Mouse (Mus musculus) ovary, adult 18-20 months (tissue): ENCODE results near the gene A430078G23Rik.

Source experiments
- DNase-seq: peaks from one replicate; pipeline ENCODE4 v3.0.0; 2022; ENCODE audit warnings: low spot score, mixed read lengths

A430078G23Rik gene

GRCm38 (mm10) chr8:3348142-3348823 is 4.9 kb upstream of the A430078G23Rik start:
- no peak for DNase-seq

GRCm38 (mm10) chr8:3350747-3351146 is 2.5 kb upstream of the A430078G23Rik start:
- DNase-seq: no peak

GRCm38 (mm10) chr8:3352715-3353114 is 500 bp upstream of the A430078G23Rik start:
- no peak for DNase-seq

- no peak for DNase-seq
Observed at GRCm38 (mm10) chr8:3353811-3354442, 712 bp downstream of the A430078G23Rik start.

- DNase-seq: no peak
Observed at GRCm38 (mm10) chr8:3354443-3354812, 1.2 kb downstream of the A430078G23Rik start.

- DNase-seq: no peak
Observed at GRCm38 (mm10) chr8:3355586-3355985, 2.4 kb downstream of the A430078G23Rik start.

GRCm38 (mm10) chr8:3358060-3358459 is 4.8 kb downstream of the A430078G23Rik start:
- DNase-seq: peak; percentile 31

DNA sequence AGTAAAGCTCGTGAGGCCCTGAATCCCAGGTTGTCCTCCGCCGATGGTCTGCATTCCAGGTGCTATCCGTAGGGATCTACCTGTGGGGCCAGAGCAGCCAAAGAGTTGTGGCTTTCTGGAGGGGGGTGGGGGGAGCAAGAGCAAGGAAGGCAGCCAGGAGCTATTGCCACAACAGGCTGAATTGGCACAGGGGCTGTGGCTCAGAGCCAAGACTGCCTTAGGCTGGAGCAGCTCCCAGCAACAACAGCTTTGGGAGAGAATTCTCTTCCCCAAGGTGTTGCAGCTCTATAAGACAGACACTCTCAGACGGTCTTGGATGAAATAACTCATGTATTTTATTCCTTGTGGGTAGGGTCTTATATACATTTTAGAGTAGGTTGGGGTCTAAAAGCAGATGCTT is 13.9 kb downstream of the A430078G23Rik start:
- DNase-seq: no peak

DNA sequence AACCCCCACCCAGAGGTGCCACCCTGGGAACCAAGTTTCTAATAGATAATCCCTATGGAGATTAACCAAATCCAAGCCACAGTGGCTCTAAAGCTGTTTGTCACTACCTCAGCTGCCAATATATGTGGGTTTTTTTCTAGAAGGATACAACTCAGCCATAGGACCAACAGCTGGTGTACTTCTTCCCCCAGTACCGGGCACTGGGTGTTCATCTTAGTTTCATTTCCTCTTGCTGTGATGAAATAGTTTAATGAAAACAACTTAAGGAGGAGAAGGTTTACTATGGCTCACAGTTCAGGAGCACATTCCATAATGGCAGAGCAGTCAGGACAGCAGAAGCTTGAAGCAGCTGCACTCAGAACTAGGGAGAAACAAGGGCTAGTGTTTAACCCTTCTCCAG is 14.9 kb downstream of the A430078G23Rik start:
- no peak for DNase-seq

DNA sequence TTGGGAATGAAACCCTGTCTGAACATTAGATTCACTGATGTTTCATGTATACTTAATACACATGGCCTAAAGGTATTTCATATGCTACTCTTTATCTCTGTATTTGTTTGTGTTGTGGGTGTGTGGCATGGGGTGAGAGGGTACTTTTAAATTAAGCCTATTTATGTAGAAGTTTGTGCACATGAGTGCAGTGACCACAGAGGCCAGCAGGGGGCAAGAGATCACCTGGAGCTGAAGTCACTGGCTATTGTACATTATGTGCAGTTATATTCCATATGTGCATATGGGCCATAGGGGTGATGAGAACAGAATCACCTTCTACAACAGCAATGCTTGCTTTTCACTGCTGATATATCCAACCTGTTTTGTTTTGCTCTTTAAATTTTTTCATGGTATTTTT is 22.5 kb downstream of the A430078G23Rik start:
- no peak for DNase-seq

DNA sequence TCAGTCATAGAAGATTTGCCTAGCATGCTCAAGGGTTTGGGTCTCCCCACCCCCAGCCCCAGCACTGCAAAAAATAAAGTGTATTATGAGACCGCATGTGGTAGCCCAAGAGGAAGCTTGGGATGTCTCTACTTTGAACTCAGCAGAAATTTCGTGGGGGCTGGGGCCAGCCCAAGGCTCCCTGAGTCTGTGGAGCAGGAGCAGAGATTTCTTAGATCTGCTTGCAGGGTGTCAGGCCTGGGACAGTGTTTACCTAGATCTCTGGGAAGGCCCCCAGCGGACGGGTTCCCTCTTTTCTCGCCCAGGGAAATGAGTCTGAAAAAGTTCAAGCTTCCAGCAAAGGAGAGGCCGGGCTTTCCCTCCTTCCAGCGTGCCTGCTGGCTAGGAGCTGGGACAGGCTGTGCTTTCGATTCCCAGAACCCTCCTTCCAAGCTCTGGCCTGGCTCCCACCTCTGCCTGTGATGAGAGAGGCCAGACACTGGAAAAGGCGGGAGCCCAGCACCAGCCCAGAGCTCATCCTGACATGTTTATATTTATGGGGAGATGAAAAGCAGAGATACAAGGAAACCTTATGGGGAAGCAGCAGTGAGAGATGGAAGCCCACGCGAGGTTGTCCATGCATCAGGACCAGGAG is 23.5 kb downstream of the A430078G23Rik start:
- peak; percentile 31 for DNase-seq

GRCm38 (mm10) chr8:3387286-3387685 is 34.1 kb downstream of the A430078G23Rik start:
- peak; percentile 19 for DNase-seq

DNA sequence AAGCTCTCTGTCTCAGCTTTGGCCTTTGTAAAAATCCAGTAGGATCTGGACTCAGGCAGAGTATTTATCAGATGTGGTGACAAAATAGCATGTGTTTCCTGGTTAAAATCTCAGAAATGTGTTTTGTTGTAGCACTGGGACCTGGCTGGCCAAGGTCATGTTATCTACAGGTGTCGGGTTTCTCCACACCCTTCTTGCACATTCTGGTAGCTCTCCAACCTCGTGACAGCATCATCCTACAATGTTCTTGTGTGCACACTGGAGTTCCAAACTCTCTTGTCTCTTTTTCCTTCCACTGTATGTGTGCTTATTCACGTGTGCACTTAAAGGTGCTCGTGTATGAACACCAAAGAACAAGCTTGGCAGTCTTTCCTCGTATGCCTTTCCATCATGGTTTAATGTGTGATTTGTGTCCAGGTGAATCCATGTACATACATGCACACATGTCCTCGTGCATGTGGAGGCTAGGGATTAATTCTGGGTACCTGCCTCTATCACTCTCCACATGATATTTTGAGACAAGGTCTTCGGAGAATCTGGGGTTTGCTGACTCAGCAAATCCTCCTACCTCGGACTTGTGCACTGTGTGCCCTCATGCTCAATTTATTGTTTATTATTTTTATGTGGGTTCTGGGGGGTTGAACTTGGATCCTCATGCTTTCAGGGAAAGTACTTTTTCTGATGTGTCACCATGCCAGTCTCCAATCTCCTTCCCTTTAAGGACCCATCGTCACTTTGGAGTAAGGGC is 35.5 kb downstream of the A430078G23Rik start:
- no peak for DNase-seq

DNA sequence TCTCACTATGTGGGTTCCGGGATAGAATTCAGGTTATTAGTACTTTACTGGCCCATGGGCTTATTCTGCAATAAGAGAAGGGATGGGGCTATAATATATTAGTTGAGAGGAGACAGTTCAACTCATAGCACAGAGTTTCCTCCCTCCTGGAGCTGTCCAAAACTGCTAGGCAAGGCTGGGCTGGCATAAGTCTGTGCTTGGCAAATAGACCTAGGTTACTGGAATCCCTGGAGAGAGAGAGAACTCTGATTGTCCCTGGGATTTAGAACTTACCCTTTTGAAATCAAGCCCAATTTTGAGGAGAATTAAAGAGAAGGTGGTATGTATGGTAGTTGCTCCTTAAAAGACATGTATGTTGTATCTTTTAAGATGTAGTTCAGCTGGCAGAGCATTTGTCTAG is 36.3 kb downstream of the A430078G23Rik start:
- no peak for DNase-seq

DNA sequence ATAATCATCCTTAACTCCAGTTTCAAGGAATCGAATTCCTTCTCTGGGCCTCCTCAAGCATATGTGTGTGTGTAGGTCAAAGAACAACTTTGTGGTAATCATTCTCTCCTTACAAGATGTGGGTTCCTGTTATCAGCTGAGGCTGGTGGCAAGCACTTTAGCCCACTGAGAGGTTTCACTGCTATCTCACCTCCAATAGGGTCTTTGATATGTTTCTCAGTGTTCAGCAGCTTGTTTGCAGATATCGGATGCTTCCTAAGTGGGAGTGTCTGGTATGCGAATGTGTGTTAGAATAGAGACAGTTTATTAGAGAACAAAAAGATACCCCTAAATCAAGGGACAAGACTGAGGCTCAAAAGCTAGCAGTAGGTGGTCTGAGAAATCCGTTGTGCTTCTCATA is 39.1 kb downstream of the A430078G23Rik start:
- no peak for DNase-seq

DNA sequence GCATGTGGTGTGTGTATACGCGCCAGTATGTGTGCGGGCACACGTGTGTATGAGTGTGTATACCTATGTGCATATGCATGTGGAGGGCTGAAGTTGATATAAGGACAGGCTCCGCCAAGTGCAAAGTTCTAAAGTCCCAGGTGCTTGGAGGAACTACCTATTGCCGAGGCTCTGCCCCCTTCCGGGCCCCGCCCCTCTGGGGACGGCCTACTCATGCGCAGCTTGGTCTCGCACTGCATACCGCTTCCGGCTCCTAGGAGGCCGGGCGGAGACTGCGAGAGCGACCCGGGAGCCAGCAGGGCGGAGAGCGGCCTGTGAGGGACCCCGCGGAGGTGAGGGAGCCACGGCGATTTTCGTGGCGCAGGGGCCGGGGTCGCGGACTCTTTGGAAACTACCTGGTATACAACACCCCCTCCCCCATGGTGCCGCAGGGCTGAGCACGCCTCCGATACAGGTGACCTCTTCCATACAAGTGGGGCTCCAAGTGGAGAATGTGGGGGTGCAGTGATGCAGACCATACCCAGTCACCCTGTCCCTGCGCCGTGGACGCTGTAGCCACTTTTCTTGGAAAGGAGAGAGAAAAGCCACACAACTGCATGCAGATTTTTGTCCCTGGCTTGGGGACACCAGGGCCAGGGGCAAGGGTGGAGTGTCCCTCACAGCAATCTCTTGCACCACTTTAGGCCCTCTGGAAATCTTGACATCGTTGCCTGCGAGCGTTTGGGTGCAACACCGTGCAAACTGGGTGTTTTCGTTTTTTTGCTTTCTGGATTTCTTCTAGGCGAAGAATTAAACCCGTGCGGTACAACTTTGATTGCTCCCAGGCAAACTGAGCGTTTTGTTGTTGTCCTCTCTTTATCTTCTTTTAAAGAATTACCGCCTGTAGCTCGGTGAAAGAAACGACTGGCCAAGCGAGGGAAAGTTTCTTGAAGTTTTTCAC is 39.8 kb downstream of the A430078G23Rik start, which contains the start of gene Arhgef18:
Gene Arhgef18, plus strand, starts transcription at position 236 of the 940 bp plus-strand sequence.
- DNase-seq: peak; percentile 86

- peak; percentile 50 for DNase-seq
Observed at GRCm38 (mm10) chr8:3394600-3394999, 41.4 kb downstream of the A430078G23Rik start.

- DNase-seq: no peak
Observed at GRCm38 (mm10) chr8:3395246-3395645, 42.0 kb downstream of the A430078G23Rik start.

- DNase-seq: peak; percentile 18
Observed at GRCm38 (mm10) chr8:3397597-3397996, 44.4 kb downstream of the A430078G23Rik start.

DNA sequence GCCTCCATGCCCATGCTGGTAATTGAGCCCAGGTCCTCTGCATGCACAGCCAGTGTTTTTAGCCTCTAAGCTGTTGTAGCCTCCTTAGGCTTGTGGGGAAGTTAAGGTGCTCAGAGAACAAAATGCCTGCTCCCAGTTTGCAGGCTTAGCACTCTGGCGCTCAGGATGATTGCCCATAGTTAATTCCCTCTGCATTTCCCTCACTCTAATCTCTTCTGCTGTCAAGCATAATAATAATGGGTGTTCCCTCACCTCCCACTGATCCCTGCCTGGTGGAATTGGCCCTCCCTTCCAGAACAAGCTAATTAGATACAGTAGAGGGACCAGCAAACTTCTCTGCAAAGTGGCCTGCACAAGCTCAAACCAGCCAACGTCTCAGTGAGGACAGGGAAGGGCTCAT is 47.3 kb downstream of the A430078G23Rik start:
- no peak for DNase-seq

DNA sequence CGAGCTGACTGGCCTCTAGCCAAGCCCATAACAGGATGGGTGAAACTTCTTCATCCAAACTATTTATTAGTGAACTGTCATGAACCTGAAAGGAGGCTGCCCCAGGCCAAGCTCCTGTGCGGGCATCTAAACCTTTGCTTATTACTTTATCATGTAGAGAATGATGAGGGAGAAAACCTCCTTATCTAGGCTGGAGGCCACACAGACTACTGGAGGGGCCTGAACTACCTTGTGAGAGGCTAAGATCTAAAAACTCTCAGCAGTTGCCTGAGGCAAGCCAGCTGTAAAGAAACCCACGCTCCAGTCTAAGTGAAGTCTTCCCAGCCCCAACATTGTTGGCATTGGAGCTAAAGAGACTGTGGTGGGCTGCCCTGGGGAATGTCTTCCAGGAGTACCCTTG is 54.2 kb downstream of the A430078G23Rik start:
- no peak for DNase-seq
